Mouse (Mus musculus) ES-Bruce4 (cell line): Measurements from ENCODE around the gene Nsg2. TPM values are rescaled to one million over a fixed set of nuclear protein-coding genes. Genes with fewer than 3 reads are reported as not detected.
A peak's percentile ranks its signal among the peaks of the same experiment; 100 is the strongest.

Experiments
- H3K27ac ChIP-seq: 2 replicates; pipeline ENCODE4 v1.5.1; 2012; ENCODE audit warnings: low read length, inconsistent platforms; ENCODE audit not compliant: insufficient read depth
- H3K27me3 ChIP-seq: 2 replicates; pipeline ENCODE4 v1.6.1; 2012; ENCODE audit warnings: mild to moderate bottlenecking, low read length, inconsistent platforms; ENCODE audit not compliant: control insufficient read depth, poor library complexity, insufficient read depth, severe bottlenecking
- H3K36me3 ChIP-seq: 2 replicates; pipeline ENCODE4 v1.6.1; 2012; ENCODE audit warnings: inconsistent platforms, mild to moderate bottlenecking, low read length, moderate library complexity; ENCODE audit not compliant: control insufficient read depth, poor library complexity, insufficient read depth, severe bottlenecking
- H3K4me1 ChIP-seq: one replicate; pipeline ENCODE4 v1.8.1; 2011; ENCODE audit warnings: low read length; ENCODE audit not compliant: control insufficient read depth, insufficient read depth
- H3K4me3 ChIP-seq: 2 replicates; pipeline ENCODE4 v1.5.1; 2011; ENCODE audit warnings: low read depth, mild to moderate bottlenecking, low read length
- H3K9ac ChIP-seq: 2 replicates; pipeline ENCODE4 v1.6.1; 2012; ENCODE audit warnings: low read depth, mild to moderate bottlenecking, inconsistent platforms; ENCODE audit not compliant: poor library complexity, severe bottlenecking
- H3K9me3 ChIP-seq: replicated peaks from 2 replicates; pipeline ENCODE4 v1.6.1; 2012; ENCODE audit warnings: mild to moderate bottlenecking, low read length, inconsistent platforms; ENCODE audit not compliant: control insufficient read depth, poor library complexity, insufficient read depth, severe bottlenecking
- CTCF ChIP-seq: IDR thresholded peaks from one replicate; pipeline ENCODE4 v1.8.1; 2011; ENCODE audit warnings: low read depth, low read length
- EP300 ChIP-seq: IDR thresholded peaks from 2 replicates; pipeline ENCODE4 v1.6.1; 2011; ENCODE audit warnings: low read depth, low read length; ENCODE audit not compliant: insufficient read depth
- POLR2A ChIP-seq: IDR thresholded peaks from one replicate; pipeline ENCODE4 v1.8.1; 2011; ENCODE audit warnings: low read length; ENCODE audit not compliant: insufficient read depth
- polyA plus RNA-seq: library from polyadenylated mRNA; stranded (reverse); fragments of >200 nt; gene quantifications from 2 replicates; pipeline ENCODE4 v1.2.4, GENCODE M21; 2011; ENCODE audit warnings: low read depth; ENCODE audit not compliant: missing spikeins, insufficient read depth, insufficient read length

Nsg2 gene
- not detected in 2 replicates for polyA plus RNA-seq

DNA sequence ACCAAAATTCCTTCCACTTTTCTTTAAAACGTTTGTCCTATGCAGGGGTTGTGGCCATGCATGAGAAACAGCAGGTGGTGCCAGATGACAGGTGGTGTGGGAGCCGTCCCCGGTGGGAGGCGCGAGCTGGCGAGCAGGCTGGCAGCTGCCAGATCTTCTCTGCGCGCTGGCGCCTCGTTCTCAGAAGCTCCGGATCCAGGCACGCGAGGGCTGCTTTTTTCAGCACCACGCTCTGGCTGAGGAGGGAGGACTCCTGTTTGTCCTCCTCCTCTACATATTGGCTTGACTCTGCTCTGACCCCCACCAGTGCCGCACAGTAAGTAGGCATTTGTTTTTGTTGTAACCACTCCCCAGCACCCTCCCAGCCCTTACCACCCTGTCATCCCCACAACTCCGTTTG lies at the start of gene Nsg2:
Nsg2 (plus strand) TSS at position 183 of the 400 bp plus-strand sequence.
- H3K27ac ChIP-seq = no peak within 1 kb of the TSS
- no peak within 1 kb of the TSS for H3K9ac ChIP-seq
- H3K9me3 ChIP-seq = no peaks in the 10 kb centered on the region
- H3K36me3 ChIP-seq = no peaks in the 10 kb centered on the region
- H3K4me1 ChIP-seq = no peaks in the 10 kb centered on the region
- no peaks in the 10 kb centered on the region for H3K27me3 ChIP-seq
- no peak within 1 kb of the TSS for H3K4me3 ChIP-seq
- TF ChIP-seq EP300 (no peak), POLR2A (no peak), CTCF (peak; percentile 36)

DNA sequence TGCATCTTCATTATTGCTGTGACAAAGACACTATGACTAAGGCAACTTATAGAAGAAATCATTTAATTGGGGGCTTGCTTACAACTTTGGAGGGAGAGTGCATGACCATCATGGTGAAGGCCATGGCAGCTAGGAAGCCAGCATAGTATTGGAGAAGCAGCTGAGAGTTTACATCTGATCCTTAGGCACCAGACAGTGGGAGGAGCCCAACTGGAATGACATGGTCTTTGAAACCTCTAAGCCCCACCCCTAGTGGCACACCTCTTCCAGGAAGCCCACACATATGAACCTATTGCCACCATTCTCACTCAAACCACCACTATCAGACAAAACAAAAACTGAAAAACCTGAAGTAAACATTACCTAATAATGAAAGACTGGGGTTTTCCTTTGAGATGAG lies 40.2 kb upstream of the Nsg2 start:
- Histone ChIP-seq H3K27me3 (peaks cover 1% of the 10 kb centered on the region; the same call in 1 of the 2 replicates), H3K27ac (no peak overlapping the region), H3K9me3 (no peaks in the 10 kb centered on the region), H3K4me3 (no peak overlapping the region), H3K36me3 (no peaks in the 10 kb centered on the region), H3K9ac (no peak overlapping the region), H3K4me1 (no peaks in the 10 kb centered on the region)
- TF ChIP-seq POLR2A (no peak), EP300 (no peak), CTCF (no peak)

DNA sequence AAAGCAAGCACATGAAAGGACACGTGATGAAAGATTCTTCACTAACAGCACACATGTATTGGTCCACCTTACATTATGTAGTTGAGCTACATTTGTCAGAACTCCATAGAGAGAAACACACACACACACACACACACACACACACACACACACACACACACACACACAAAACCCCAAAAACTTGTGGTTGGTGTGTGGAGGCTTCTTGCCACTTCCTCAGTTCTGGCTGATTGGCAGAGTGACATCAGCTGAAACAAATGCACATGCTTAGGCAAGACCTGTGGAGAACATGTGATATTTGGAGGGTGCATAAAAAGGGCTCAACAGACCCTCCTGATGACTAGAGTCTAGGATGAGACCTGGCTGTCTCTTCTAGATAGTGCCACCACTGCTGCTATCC lies 36.3 kb upstream of the Nsg2 start:
- H3K4me3 ChIP-seq = no peak overlapping the region
- no peaks in the 10 kb centered on the region for H3K9me3 ChIP-seq
- no peaks in the 10 kb centered on the region for H3K4me1 ChIP-seq
- no peak overlapping the region for H3K27ac ChIP-seq
- no peak for TF ChIP-seq CTCF
- no peak for TF ChIP-seq POLR2A
- no peak for TF ChIP-seq EP300
- no peak overlapping the region for H3K9ac ChIP-seq
- H3K36me3 ChIP-seq = no peaks in the 10 kb centered on the region
- H3K27me3 ChIP-seq = peaks cover 1% of the 10 kb centered on the region; the same call in 1 of the 2 replicates

DNA sequence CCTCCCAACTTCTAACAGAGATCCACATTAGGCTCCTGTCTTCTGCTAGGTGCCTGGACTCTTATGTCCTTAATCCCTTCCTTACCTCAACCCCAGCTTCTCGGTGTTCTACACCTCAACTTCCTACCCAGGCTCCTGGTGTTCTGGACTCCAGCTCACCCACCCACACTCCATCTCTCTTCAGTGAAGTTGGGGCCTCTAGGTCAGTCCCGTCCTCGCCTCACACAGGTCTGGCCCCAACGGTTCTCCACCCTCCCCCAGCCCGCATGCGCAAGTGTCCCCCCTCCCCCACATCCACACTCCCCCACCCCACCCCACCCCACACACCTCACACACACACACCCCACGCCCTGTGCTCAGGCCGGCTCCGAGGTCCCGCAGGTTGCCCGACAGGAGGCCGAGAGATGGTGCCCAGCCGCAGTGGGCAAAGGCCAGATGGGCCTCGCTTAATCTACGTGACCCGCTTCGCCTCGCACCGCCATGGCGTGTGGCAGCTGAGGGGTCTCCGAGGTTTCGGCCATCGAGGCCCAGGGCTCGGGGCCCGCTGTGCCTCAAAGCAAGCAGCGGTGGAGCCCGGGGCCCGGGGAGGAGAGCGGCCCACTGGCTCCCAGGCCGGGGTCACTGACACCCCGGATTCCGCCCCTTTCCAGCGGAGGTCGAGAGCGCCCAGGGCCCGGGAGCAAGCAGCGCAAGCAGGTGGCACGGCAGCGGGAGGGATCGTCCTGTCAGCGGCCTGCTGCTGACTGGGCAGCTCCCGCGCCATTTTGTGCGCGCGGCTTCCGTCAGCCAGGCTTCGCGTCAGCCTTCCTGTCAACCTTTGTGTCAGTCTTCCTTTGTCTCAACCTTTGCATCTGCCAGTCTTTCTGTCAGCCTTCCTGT lies 34.8 kb upstream of the Nsg2 start, which contains the start of gene 4930524B15Rik:
4930524B15Rik (plus strand) TSS at position 337 of the 879 bp plus-strand sequence.
- H3K4me3 ChIP-seq = peak within 1 kb of the TSS; percentile 66
- H3K9me3 ChIP-seq = no peaks in the 10 kb centered on the region
- TF ChIP-seq EP300 (no peak), CTCF (no peak), POLR2A (no peak)
- H3K4me1 ChIP-seq = no peaks in the 10 kb centered on the region
- peak within 1 kb of the TSS; percentile 53 for H3K9ac ChIP-seq
- H3K36me3 ChIP-seq = no peaks in the 10 kb centered on the region
- peaks cover 1% of the 10 kb centered on the region; the same call in 1 of the 2 replicates for H3K27me3 ChIP-seq
- no peak within 1 kb of the TSS for H3K27ac ChIP-seq

DNA sequence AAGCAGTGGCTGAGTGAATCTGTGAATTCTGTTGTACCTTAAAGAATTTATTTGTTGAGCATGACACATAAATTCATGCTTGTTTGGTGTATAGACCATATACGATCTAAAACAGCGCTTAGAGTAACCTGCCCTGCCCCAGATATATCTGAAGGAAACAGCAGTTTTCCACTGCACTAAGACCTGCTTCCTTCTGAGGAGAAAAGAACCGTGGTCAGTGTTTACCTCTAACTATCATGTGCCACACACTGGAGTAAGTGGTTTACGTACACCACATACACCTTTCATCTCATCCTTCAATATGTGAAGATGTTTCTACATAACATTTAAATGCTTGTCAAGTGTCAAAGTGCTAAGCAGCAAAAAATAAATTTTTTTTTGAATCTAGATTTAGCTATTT lies 26.1 kb upstream of the Nsg2 start:
- TF ChIP-seq POLR2A = no peak
- TF ChIP-seq EP300 = no peak
- TF ChIP-seq CTCF = no peak
- no peak overlapping the region for H3K4me3 ChIP-seq
- H3K36me3 ChIP-seq = no peaks in the 10 kb centered on the region
- H3K27ac ChIP-seq = no peak overlapping the region
- no peaks in the 10 kb centered on the region for H3K27me3 ChIP-seq
- H3K4me1 ChIP-seq = no peaks in the 10 kb centered on the region
- H3K9ac ChIP-seq = no peak overlapping the region
- no peaks in the 10 kb centered on the region for H3K9me3 ChIP-seq

DNA sequence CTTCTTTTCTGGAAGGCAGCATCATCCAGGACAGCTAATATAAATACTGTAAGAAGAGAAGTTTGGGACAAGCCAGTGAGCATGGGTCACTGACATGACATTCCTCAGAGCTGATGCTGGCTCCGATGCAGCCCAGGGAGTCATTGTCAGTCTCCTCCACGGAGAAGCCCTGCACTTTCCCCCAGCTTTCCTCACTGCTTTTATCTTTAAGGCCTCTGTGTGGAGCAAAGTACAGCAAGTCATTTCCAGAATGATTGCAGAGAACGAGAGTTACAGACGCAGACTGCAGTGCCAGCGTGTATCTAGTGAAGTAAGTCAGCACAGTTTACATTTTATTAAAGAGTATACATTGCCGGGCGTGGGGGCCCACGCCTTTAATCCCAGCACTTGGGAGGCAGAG lies 25.4 kb upstream of the Nsg2 start:
- H3K4me1 ChIP-seq = no peaks in the 10 kb centered on the region
- H3K27ac ChIP-seq = no peak overlapping the region
- TF ChIP-seq POLR2A (no peak), CTCF (no peak), EP300 (no peak)
- H3K9ac ChIP-seq = no peak overlapping the region
- H3K36me3 ChIP-seq = no peaks in the 10 kb centered on the region
- no peak overlapping the region for H3K4me3 ChIP-seq
- H3K27me3 ChIP-seq = no peaks in the 10 kb centered on the region
- 0 out of 2 replicates have a peak, but pooled peaks cover 2% of the 10 kb centered on the region for H3K9me3 ChIP-seq
